Comparison of ENCODE assay signal across 9 mouse cellular contexts in genomic region chr1:64087657-64088603, GRCm38 (mm10). TPM values are rescaled to one million over a fixed set of nuclear protein-coding genes. Genes with fewer than 3 reads are reported as not detected.
DNase-seq lines count a peak whose midpoint lies in the region; ATAC-seq and TF ChIP-seq lines count a peak whose summit lies in the region.
"Had no signal": no experiment of that assay in that cellular context is flagged by ENCODE, and none has a peak within 500 bp of the region (broad histone marks: within the 10 kb centered on the region; RNA-seq: fewer than 3 reads in every experiment).

No protein-coding gene starts in this region.

- H3K79me2 ChIP-seq in CH12.LX (replicated peaks; ENCODE audit: control insufficient read depth, extremely low read depth, insufficient read depth, poor library complexity, severe bottlenecking): peaks cover 4% of the 10 kb centered on the region; the same call in 1 of the 2 replicates

- peak; percentile 73 for ATAC-seq in heart, embryonic 14.5 days (ENCODE audit: insufficient number of reproducible peaks, insufficient read depth, low FRiP score, low read depth)
- ATAC-seq in kidney, embryonic 14.5 days (ENCODE audit: low FRiP score, low TSS enrichment): peak; percentile 98

- peak overlapping the region; percentile 54 for H3K27ac ChIP-seq in CH12.LX (ENCODE audit: insufficient read depth, low read depth)
- H3K27ac ChIP-seq in heart, embryonic 14.5 days (replicated peaks in 1 of 2; ENCODE audit: control insufficient read depth in 1 of 2, insufficient read depth in 1 of 2, low read depth in 2 of 2, low read length in 2 of 2): peak overlapping the region; percentile 56 to 72
- H3K27ac ChIP-seq in kidney, embryonic 14.5 days (ENCODE audit: low read depth, low read length): peak overlapping the region; percentile 76; the same call in 1 of the 2 replicates

- H3K9ac ChIP-seq in CH12.LX (ENCODE audit: insufficient read depth, low read depth): peak overlapping the region; percentile 70
- no peak overlapping the region for H3K9ac ChIP-seq in heart, embryonic 14.5 days (ENCODE audit: low read length)
- no peak overlapping the region for H3K9ac ChIP-seq in kidney, embryonic 14.5 days (ENCODE audit: low read depth, low read length)

- WGBS in heart, embryonic 14.5 days: 37% methylated on average over 17 of the region's 17 CpGs
- 6% methylated on average over 17 of the region's 17 CpGs for WGBS in kidney, embryonic 14.5 days

- in situ Hi-C loops in CH12.LX (cut with MboI; ENCODE audit: low pct_ligation_motif_present, low pct_unique_long_range_greater_than_20kb, low sequenced_read_pairs): no loop called here

- TF ChIP-seq RAD21 in CH12.LX (IDR thresholded peaks at IDR 0.05; ENCODE audit: low read depth, low read length): no peak

- H3K4me3 ChIP-seq in CH12.LX (replicated peaks in 1 of 3; ENCODE audit: low read depth in 2 of 3, low read length in 2 of 3, poor library complexity in 1 of 3): peak overlapping the region in 2 of 3 experiments; percentile 1 to 27
- no peak overlapping the region for H3K4me3 ChIP-seq in heart, embryonic 14.5 days (ENCODE audit: control insufficient read depth in 1 of 2, insufficient read depth in 1 of 2, low read depth in 1 of 2, low read length in 2 of 2)
- H3K4me3 ChIP-seq in kidney, embryonic 14.5 days (ENCODE audit: low read length): peak overlapping the region; percentile 20; the same call in 1 of the 2 replicates
- H3K4me3 ChIP-seq: erythroblast, embryonic 14.5 days had no signal

- no peak for TF ChIP-seq POLR2A in CH12.LX (IDR thresholded peaks at IDR 0.05; ENCODE audit: low read depth, low read length)

- no peak for TF ChIP-seq CTCF in CH12.LX (conservative IDR thresholded peaks at IDR 0.05 in 1 of 2, IDR thresholded peaks at IDR 0.05 in 1 of 2; ENCODE audit: low read depth in 2 of 2, low read length in 2 of 2)

- TF ChIP-seq EP300 in CH12.LX (IDR thresholded peaks at IDR 0.05; ENCODE audit: low read length): peak; percentile 51

- H3K36me3 ChIP-seq in CH12.LX (replicated peaks in 1 of 2; ENCODE audit: control insufficient read depth in 1 of 2, insufficient read depth in 1 of 2, low read length in 1 of 2): peaks cover 0 to 8% of the 10 kb centered on the region in 2 experiments
- 0 out of 2 replicates have a peak, but pooled peaks cover 3% of the 10 kb centered on the region for H3K36me3 ChIP-seq in heart, embryonic 14.5 days (ENCODE audit: control insufficient read depth, insufficient read depth, low read length)
- no peaks in the 10 kb centered on the region for H3K36me3 ChIP-seq in kidney, embryonic 14.5 days (ENCODE audit: control insufficient read depth, insufficient read depth, low read length)
- no peaks in the 10 kb centered on the region for H3K36me3 ChIP-seq in splenic B cell, adult 2 months (ENCODE audit: control insufficient read depth, insufficient read depth, low read length, poor library complexity, severe bottlenecking)

- H3K9me3 ChIP-seq in CH12.LX (replicated peaks; ENCODE audit: low read length): no peaks in the 10 kb centered on the region
- H3K9me3 ChIP-seq in heart, embryonic 14.5 days (ENCODE audit: control insufficient read depth, low read length): no peaks in the 10 kb centered on the region
- no peaks in the 10 kb centered on the region for H3K9me3 ChIP-seq in kidney, embryonic 14.5 days (ENCODE audit: control insufficient read depth, low read length)

- peak; percentile 57 for DNase-seq in 3134 (ENCODE audit: extremely low read depth, insufficient read length, low spot score)
- DNase-seq in CH12.LX (ENCODE audit: extremely low read depth): peak; percentile 77
- peak; percentile 55 for DNase-seq in embryo, embryonic 10.5 days (ENCODE audit: low spot score)
- peak; percentile 83 for DNase-seq in lung, postnatal 25 days (ENCODE audit: low spot score)
- peak; percentile 70 for DNase-seq in splenic B cell, adult 2 months (ENCODE audit: low read depth, low spot score)
- DNase-seq in ovary, postnatal 10 days (ENCODE audit: low spot score): no peak

- dilution Hi-C loops in CH12.LX (cut with MboI; ENCODE audit: extremely low pct_ligation_motif_present, extremely low pct_unique_long_range_greater_than_20kb, low sequenced_read_pairs): no loop called here

- H3K27me3 ChIP-seq in CH12.LX (replicated peaks): no peaks in the 10 kb centered on the region
- no peaks in the 10 kb centered on the region for H3K27me3 ChIP-seq in heart, embryonic 14.5 days (ENCODE audit: control insufficient read depth, insufficient read depth, low read length)
- no peaks in the 10 kb centered on the region for H3K27me3 ChIP-seq in kidney, embryonic 14.5 days (ENCODE audit: control insufficient read depth, insufficient read depth, low read length)
- no peaks in the 10 kb centered on the region for H3K27me3 ChIP-seq in splenic B cell, adult 2 months (ENCODE audit: control insufficient read depth, insufficient read depth, low read length, poor library complexity, severe bottlenecking)

- peaks cover 19 to 55% of the 10 kb centered on the region in 2 experiments for H3K4me1 ChIP-seq in CH12.LX (ENCODE audit: control insufficient read depth in 1 of 2, insufficient read depth in 2 of 2)
- peaks cover 15 to 35% of the 10 kb centered on the region in 2 experiments for H3K4me1 ChIP-seq in heart, embryonic 14.5 days (ENCODE audit: control insufficient read depth in 2 of 2, insufficient read depth in 2 of 2, low read length in 2 of 2)
- H3K4me1 ChIP-seq in kidney, embryonic 14.5 days (ENCODE audit: control insufficient read depth, insufficient read depth, low read length): peaks cover 24% of the 10 kb centered on the region

- H3K4me2 ChIP-seq in CH12.LX (ENCODE audit: insufficient read depth, low read depth, poor library complexity, severe bottlenecking): peak overlapping the region; percentile 58
- H3K4me2 ChIP-seq in heart, embryonic 14.5 days (ENCODE audit: low read length): peak overlapping the region; percentile 47
- H3K4me2 ChIP-seq in kidney, embryonic 14.5 days (replicated peaks; ENCODE audit: low read depth, low read length): peak overlapping the region; percentile 38

TF ChIP-seq in CH12.LX, 34 proteins besides CTCF, POLR2A, EP300 and RAD21:
- TF ChIP-seq CHD2 (IDR thresholded peaks at IDR 0.05; ENCODE audit: low read length) (peak; percentile 67), ZMIZ1 (IDR thresholded peaks at IDR 0.05; ENCODE audit: low read depth, low read length) (no peak), JUN (IDR thresholded peaks at IDR 0.05; ENCODE audit: insufficient read depth, low read depth, low read length) (no peak), SMC3 (IDR thresholded peaks at IDR 0.05; ENCODE audit: low read depth, low read length) (no peak; the same call in 1 of the 2 replicates), IRF4 (IDR thresholded peaks at IDR 0.05; ENCODE audit: low read depth, low read length) (peak; percentile 64; the same call in 1 of the 2 replicates), SIN3A (IDR thresholded peaks at IDR 0.05; ENCODE audit: low read length) (0 out of 2 replicates have a peak, but pooled peaks have one; percentile 47), JUND (conservative IDR thresholded peaks at IDR 0.05; ENCODE audit: low read depth, low read length) (peak; percentile 27; the same call in 1 of the 2 replicates), TBP (conservative IDR thresholded peaks at IDR 0.05; ENCODE audit: low read depth, low read length) (no peak), RCOR1 (conservative IDR thresholded peaks at IDR 0.05; ENCODE audit: low read depth, low read length) (no peak), ZKSCAN1 (IDR thresholded peaks at IDR 0.05; ENCODE audit: borderline replicate concordance, low read depth, low read length) (no peak), USF2 (conservative IDR thresholded peaks at IDR 0.05; ENCODE audit: low read depth, low read length) (no peak), USF1 (IDR thresholded peaks at IDR 0.05; ENCODE audit: low read depth, low read length) (no peak), TCF12 (IDR thresholded peaks at IDR 0.05; ENCODE audit: low read depth, low read length) (peak; percentile 97), MAZ (IDR thresholded peaks at IDR 0.05; ENCODE audit: low read depth, low read length) (0 out of 2 replicates have a peak, but pooled peaks have one; percentile 54), NRF1 (IDR thresholded peaks at IDR 0.05; ENCODE audit: low read depth, low read length) (0 out of 2 replicates have a peak, but pooled peaks have one; percentile 6), MYC (IDR thresholded peaks at IDR 0.05; ENCODE audit: low read depth, low read length) (no peak), ETS1 (conservative IDR thresholded peaks at IDR 0.05; ENCODE audit: low read depth, low read length) (peak; percentile 63), MEF2A (IDR thresholded peaks at IDR 0.05; ENCODE audit: borderline replicate concordance, low read depth, low read length) (peak; percentile 68; the same call in 1 of the 2 replicates), ZNF384 (IDR thresholded peaks at IDR 0.05; ENCODE audit: low read depth, low read length) (no peak), POLR2AphosphoS2 (IDR thresholded peaks at IDR 0.05; ENCODE audit: low read depth, low read length) (no peak), PAX5 (IDR thresholded peaks at IDR 0.05; ENCODE audit: low read length) (no peak), BHLHE40 (IDR thresholded peaks at IDR 0.05; ENCODE audit: low read depth, low read length) (peak; percentile 32; the same call in 1 of the 2 replicates), UBTF (IDR thresholded peaks at IDR 0.05; ENCODE audit: low read depth, low read length) (no peak), MXI1 (IDR thresholded peaks at IDR 0.05; ENCODE audit: low read depth, low read length) (peak; percentile 48; the same call in 1 of the 2 replicates)

RNA-seq across cellular contexts. Expression of gene Klf7, which starts 34.2 kb away (rescaled TPM):
- total RNA-seq in CH12.LX (2012; rRNA removed) (4.7 and 6.2 TPM in 2 replicates), CH12.LX (2014; rRNA removed) (3.7 and 4.3 TPM in 2 replicates)
- polyA plus RNA-seq in CH12.LX (2012; ENCODE audit: insufficient read length, low read depth): 6.5 and 6.7 TPM in 2 replicates
- 13.0 and 15.6 TPM in 2 replicates for polyA plus RNA-seq in heart, embryonic 14.5 days (2014; fragmentation: Nextera tagmentation; extraction: Ambion mirVana)
- 18.1 and 21.0 TPM in 2 replicates for polyA plus RNA-seq in kidney, embryonic 14.5 days (2014; fragmentation: Nextera tagmentation; extraction: Ambion mirVana)

Comparison
In these comparisons a context has a peak if more than half of its experiments do, and no peak if none do; other contexts are left out.
1. H3K4me3 ChIP-seq: peak in CH12.LX (2 of 3) and kidney, embryonic 14.5 days (single experiment); none in heart, embryonic 14.5 days (0 of 2).
2. Peak in every context shown above with its lines, with median percentiles within 50 percentile points of each other: H3K27ac ChIP-seq and H3K4me2 ChIP-seq.